Mouse (Mus musculus) embryonic fibroblast, embryonic 13.5 days (primary cell): ENCODE measurements around the gene Gmds.

Experiments
- CTCF ChIP-seq: IDR thresholded peaks from 2 replicates; pipeline ENCODE4 v1.5.1; 2011; ENCODE audit warnings: mild to moderate bottlenecking, control low read depth, low read length, moderate library complexity, borderline replicate concordance; ENCODE audit not compliant: insufficient read depth
- POLR2A ChIP-seq: IDR thresholded peaks from 2 replicates; pipeline ENCODE4 v1.6.1; 2011; ENCODE audit warnings: low read depth, mild to moderate bottlenecking, control low read depth, low read length, moderate library complexity

DNA sequence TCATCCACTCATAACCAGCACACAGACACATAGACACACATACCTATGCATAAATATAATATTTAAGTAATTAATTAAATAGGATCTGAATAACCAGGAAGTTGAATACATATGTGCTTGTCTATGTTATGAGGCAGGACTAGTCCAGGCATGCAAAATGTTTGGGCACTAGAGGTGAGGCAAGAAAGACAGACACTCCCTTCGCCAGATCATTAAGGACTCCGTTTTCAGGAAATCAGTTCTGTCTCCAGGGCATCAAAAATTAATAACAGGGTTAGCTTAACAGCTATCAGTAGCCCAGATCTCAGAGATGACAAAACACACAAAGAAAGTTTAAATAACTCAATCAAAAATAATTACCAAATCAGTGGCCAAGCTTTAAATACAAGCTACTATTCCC lies 27.1 kb downstream of the Gmds start:
- TF ChIP-seq CTCF (no peak), POLR2A (no peak)
